Mouse (Mus musculus) kidney, embryonic 16.5 days (tissue): ENCODE data around the gene Gm14569. TPM values are rescaled to one million over a fixed set of nuclear protein-coding genes. Genes with fewer than 3 reads are reported as not detected.

Experiments
- ATAC-seq: fragments of 200-750 bp; cut with Nextera tagmentation; 2 replicates; pipeline ENCODE4 v1.8.0; 2017; ENCODE audit warnings: moderate TSS enrichment; ENCODE audit not compliant: low FRiP score, low TSS enrichment
- H3K27ac ChIP-seq: fragments of 300-500 bp; sonication (generic); 2 replicates; pipeline ENCODE4 v1.5.1; 2014; ENCODE audit warnings: low read length
- H3K27me3 ChIP-seq: fragments of 300-500 bp; sonication (generic); 2 replicates; pipeline ENCODE4 v1.6.1; 2014; ENCODE audit warnings: low read length, control low read depth, mixed read lengths; ENCODE audit not compliant: insufficient read depth
- H3K36me3 ChIP-seq: fragments of 300-500 bp; sonication (generic); 2 replicates; pipeline ENCODE4 v1.6.1; 2014; ENCODE audit warnings: low read length, control low read depth, mixed read lengths; ENCODE audit not compliant: insufficient read depth
- H3K4me1 ChIP-seq: fragments of 300-500 bp; sonication (generic); 2 replicates; pipeline ENCODE4 v1.6.1; 2014; ENCODE audit warnings: low read length, control low read depth, mixed read lengths; ENCODE audit not compliant: insufficient read depth
- H3K4me2 ChIP-seq: fragments of 300-500 bp; sonication (generic); replicated peaks from 2 replicates; pipeline ENCODE4 v1.6.1; 2014; ENCODE audit warnings: low read depth, low read length
- H3K4me3 ChIP-seq: fragments of 300-500 bp; sonication (generic); 2 replicates; pipeline ENCODE4 v1.5.1; 2014; ENCODE audit warnings: mild to moderate bottlenecking, low read length
- H3K9ac ChIP-seq: fragments of 300-500 bp; sonication (generic); replicated peaks from 2 replicates; pipeline ENCODE4 v1.6.1; 2014; ENCODE audit warnings: low read length
- H3K9me3 ChIP-seq: fragments of 300-500 bp; sonication (generic); 2 replicates; pipeline ENCODE4 v1.6.1; 2016; ENCODE audit warnings: low read length, control low read depth
- WGBS: fragments of 180-500 bp; shearing (Covaris S2); extraction: QIAGEN DNeasy Blood & Tissue Kit; methylation state at CpG from one replicate; pipeline ENCODE4 v1.1.7; 2014; 5-methylcytosine and 5-hydroxymethylcytosine counted together
- polyA plus RNA-seq: library from polyadenylated mRNA; unstranded; fragments of >200 nt; fragmentation: Nextera tagmentation; extraction: Ambion mirVana; gene quantifications from 2 replicates; pipeline ENCODE4 v1.2.1, GENCODE M21; 2015

The Gm14569 gene
- not detected in 2 replicates for polyA plus RNA-seq

DNA sequence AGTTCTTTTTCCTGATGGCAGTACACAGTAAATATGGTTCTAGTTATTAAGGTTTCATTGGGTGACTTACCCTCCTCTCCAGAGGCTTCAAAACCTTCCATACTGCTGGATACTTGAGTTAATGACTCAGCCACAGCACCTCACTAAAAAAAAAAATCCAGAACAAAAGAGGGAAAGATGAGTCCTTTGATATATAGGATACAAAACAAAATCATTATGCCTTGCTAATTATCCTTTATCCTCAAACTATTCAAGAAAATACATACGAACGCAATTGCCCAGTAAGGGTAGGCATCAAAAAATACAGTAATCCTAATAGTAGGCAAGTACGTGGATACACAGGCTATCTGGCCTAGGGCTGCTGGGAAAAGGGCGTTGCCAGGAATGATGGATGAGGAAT lies at the start of gene Gm14569:
TSS of gene Gm14569 (minus strand) at position 101 of the 400 bp plus-strand sequence.
- 93% methylated on average over 4 of the region's 4 CpGs for WGBS
- H3K4me1 ChIP-seq, result no peaks in the 10 kb centered on the region
- H3K4me2 ChIP-seq, result no peak within 1 kb of the TSS
- H3K36me3 ChIP-seq, result no peaks in the 10 kb centered on the region
- no peak for ATAC-seq
- no peak within 1 kb of the TSS for H3K4me3 ChIP-seq
- H3K9ac ChIP-seq, result no peak within 1 kb of the TSS
- H3K27me3 ChIP-seq, result no peaks in the 10 kb centered on the region
- no peaks in the 10 kb centered on the region for H3K9me3 ChIP-seq
- no peak within 1 kb of the TSS for H3K27ac ChIP-seq

DNA sequence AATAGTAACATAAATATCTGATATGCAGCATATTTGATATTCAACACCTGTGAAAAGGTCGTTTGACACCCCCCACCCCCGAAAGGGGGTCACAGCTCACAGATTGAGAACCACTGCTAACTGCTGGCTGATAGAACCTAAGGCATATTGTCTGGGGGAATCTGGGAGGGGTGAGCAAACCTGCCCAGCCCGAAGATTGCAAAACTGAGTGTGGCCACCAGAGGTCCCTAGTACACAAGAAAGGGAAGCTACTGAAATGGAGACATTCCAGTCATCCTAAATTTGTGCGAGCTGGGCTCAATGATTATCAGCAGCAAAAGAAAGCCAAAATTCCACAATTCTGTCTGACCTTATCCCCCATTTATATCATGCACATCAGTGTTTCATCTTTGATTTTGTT lies 42.9 kb upstream of the Gm14569 start:
- no peak overlapping the region for H3K9ac ChIP-seq
- ATAC-seq, result 0 out of 2 replicates have a peak, but pooled peaks have one; percentile 19
- H3K9me3 ChIP-seq, result no peaks in the 10 kb centered on the region
- no peaks in the 10 kb centered on the region for H3K27me3 ChIP-seq
- no peaks in the 10 kb centered on the region for H3K4me1 ChIP-seq
- H3K27ac ChIP-seq, result no peak overlapping the region
- H3K4me3 ChIP-seq, result no peak overlapping the region
- no peaks in the 10 kb centered on the region for H3K36me3 ChIP-seq
- WGBS, result 20% methylated on average over 4 of the region's 4 CpGs
- H3K4me2 ChIP-seq, result no peak overlapping the region

DNA sequence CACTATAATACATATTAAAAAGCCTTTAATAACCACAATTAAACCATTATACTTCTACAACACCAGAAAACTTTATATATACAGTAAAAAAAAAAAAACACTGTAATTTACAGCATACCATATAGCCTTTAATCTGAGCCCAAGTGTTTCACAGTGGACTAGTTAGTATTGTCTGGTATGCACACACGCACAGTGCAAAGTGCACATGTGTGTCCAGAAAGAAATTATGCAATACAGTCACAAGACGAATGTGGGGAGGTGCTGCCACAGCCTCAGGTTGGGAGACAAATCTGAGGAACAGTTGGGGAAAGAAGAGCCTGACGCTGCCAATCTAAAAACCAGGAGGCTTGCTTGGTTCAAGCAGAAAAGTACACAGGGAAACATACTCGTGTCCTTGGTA lies 42.1 kb upstream of the Gm14569 start:
- Histone ChIP-seq H3K9ac (no peak overlapping the region), H3K9me3 (no peaks in the 10 kb centered on the region), H3K4me1 (no peaks in the 10 kb centered on the region), H3K36me3 (no peaks in the 10 kb centered on the region), H3K4me2 (no peak overlapping the region), H3K27ac (no peak overlapping the region), H3K27me3 (no peaks in the 10 kb centered on the region), H3K4me3 (no peak overlapping the region)
- ATAC-seq, result no peak
- WGBS, result 73% methylated on average over 4 of the region's 4 CpGs

DNA sequence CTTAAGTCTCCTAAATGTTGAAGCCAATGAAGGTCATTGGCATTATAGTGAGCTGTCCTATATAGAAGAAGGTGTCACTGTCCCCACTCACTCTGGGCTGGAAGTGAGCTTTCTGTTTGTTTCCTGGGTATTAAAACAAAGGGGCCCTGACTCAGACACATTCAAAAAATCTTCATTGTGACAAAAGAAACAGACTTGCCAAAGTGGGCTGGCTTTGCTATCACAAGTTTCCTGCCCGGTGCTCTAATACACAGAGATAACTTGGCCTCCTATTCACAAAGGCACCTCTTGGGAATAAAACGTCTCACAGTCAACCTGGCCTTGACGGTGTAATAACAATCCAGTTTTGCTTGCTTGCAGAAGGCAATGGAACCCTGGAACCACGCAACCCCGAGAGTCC lies 38.6 kb upstream of the Gm14569 start:
- WGBS, result 72% methylated on average over 5 of the region's 5 CpGs
- no peak overlapping the region for H3K4me3 ChIP-seq
- ATAC-seq, result no peak
- H3K27me3 ChIP-seq, result no peaks in the 10 kb centered on the region
- H3K36me3 ChIP-seq, result no peaks in the 10 kb centered on the region
- no peak overlapping the region for H3K4me2 ChIP-seq
- no peaks in the 10 kb centered on the region for H3K4me1 ChIP-seq
- no peak overlapping the region for H3K27ac ChIP-seq
- H3K9me3 ChIP-seq, result no peaks in the 10 kb centered on the region
- H3K9ac ChIP-seq, result no peak overlapping the region

DNA sequence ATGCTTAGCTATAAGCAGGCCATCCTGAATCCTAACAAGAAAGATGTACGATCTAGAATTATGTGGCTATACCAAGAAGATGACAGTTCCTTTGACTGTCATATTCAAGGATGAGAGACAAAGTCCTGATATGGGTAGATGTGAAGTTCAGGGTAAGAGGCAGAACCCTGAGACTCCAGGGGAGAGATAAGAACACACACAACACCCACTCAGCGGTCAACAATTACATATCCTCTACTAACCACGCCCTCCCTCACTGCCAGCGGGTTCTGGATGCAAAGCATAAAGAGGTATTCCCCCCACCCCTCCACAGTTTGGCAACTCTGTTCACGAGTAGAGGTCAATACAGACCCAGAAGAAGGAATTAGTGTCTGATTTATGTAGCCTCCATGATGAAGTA lies 32.1 kb upstream of the Gm14569 start:
- no peaks in the 10 kb centered on the region for H3K4me1 ChIP-seq
- H3K4me2 ChIP-seq, result no peak overlapping the region
- H3K27me3 ChIP-seq, result no peaks in the 10 kb centered on the region
- no peak for ATAC-seq
- no peak overlapping the region for H3K4me3 ChIP-seq
- no peak overlapping the region for H3K9ac ChIP-seq
- H3K27ac ChIP-seq, result no peak overlapping the region
- no peaks in the 10 kb centered on the region for H3K9me3 ChIP-seq
- no peaks in the 10 kb centered on the region for H3K36me3 ChIP-seq
- 58% methylated on average over 5 of the region's 5 CpGs for WGBS

DNA sequence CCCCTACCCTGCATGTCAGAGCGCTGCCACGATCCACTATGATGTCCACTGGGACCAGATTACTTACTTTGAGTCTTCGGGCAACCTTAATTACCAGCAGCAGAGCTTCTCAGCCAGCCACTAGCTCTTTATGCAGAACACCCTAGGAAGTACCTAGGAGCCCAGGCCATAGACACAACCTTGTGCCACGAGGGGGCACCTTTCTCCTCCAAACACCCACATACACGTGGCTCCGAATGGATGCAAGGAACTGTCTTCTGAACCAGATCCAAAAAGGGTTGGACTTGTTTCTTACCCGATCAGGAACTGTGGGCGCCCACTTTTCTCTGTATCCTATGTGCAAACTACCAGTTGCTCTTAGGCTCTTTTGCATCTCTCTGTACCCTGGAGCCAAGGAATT lies 22.1 kb upstream of the Gm14569 start:
- H3K27me3 ChIP-seq, result no peaks in the 10 kb centered on the region
- H3K4me1 ChIP-seq, result no peaks in the 10 kb centered on the region
- no peaks in the 10 kb centered on the region for H3K36me3 ChIP-seq
- H3K4me2 ChIP-seq, result no peak overlapping the region
- no peaks in the 10 kb centered on the region for H3K9me3 ChIP-seq
- H3K27ac ChIP-seq, result no peak overlapping the region
- no peak overlapping the region for H3K9ac ChIP-seq
- WGBS, result 53% methylated on average over 8 of the region's 8 CpGs
- no peak for ATAC-seq
- no peak overlapping the region for H3K4me3 ChIP-seq

DNA sequence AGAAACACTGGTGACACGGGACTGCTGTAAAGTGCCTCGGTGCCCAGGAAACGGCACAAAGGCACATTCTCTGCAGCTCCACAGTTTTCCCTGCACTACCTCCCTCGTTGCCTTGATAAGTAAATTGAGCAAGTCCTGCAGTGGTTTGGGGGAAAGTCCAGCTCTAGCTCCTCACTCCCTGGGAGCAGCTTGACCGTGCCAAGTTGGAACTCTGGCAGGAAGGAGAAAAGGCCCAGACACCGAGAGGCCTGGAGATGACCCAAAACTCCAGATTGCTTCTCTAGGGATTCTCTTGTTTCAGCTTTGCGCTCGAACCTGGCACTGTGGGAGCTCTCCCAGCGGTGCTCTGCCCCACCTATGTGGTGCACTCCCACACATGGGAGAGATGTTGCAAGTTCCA lies 21.6 kb upstream of the Gm14569 start:
- 51% methylated on average over 9 of the region's 9 CpGs for WGBS
- no peak for ATAC-seq

DNA sequence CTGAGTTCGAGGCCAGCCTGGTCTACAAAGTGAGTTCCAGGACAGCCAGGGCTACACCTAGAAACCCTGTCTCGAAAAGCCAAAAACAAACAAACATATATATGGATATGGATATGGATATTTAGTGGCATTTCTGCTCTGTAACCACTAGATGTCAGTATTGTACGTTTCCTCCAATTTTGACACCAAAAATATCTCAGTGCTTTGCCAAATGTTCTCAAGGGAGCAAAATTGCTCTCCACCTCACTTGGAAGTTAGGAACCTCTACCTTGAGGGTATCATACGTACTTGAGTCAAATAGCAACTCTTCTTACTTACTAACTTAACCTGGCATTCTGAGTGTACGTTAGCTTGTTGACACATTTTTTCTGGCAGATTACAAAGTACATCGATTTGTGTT lies 15.2 kb upstream of the Gm14569 start:
- Histone ChIP-seq H3K27ac (no peak overlapping the region), H3K9ac (no peak overlapping the region), H3K27me3 (no peaks in the 10 kb centered on the region), H3K36me3 (no peaks in the 10 kb centered on the region), H3K4me2 (no peak overlapping the region), H3K9me3 (no peaks in the 10 kb centered on the region), H3K4me3 (no peak overlapping the region), H3K4me1 (no peaks in the 10 kb centered on the region)
- WGBS, result 51% methylated on average over 6 of the region's 6 CpGs
- ATAC-seq, result no peak

More for the DNA sequence above, 21.6 kb upstream of the Gm14569 start:
- H3K9ac ChIP-seq, result no peak overlapping the region
- H3K27ac ChIP-seq, result no peak overlapping the region
- H3K27me3 ChIP-seq, result no peaks in the 10 kb centered on the region
- H3K4me3 ChIP-seq, result no peak overlapping the region
- no peaks in the 10 kb centered on the region for H3K9me3 ChIP-seq
- H3K36me3 ChIP-seq, result no peaks in the 10 kb centered on the region
- no peak overlapping the region for H3K4me2 ChIP-seq
- no peaks in the 10 kb centered on the region for H3K4me1 ChIP-seq

DNA sequence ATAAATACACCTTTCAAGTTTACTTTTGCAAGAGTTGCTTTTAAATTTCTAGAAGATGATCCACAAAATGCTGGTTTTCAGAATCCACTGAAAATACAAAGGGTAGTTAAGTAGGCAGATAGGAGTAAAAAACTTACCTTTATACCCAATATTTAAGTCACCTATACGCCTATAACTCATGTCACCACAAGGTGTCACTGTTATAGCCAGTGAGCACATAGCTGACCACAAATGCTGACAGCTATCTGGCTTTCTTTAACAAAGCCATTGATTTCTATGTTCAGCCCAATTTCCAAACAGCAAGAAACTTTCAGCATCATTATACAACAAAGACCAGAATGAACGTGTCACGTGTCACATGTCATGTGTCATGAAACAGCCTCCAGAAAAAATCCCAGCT lies 2.1 kb downstream of the Gm14569 start:
- no peak for ATAC-seq
- no peaks in the 10 kb centered on the region for H3K27me3 ChIP-seq
- no peak overlapping the region for H3K27ac ChIP-seq
- no peak overlapping the region for H3K9ac ChIP-seq
- no peaks in the 10 kb centered on the region for H3K4me1 ChIP-seq
- no peak overlapping the region for H3K4me3 ChIP-seq
- no peaks in the 10 kb centered on the region for H3K9me3 ChIP-seq
- H3K4me2 ChIP-seq, result no peak overlapping the region
- 31% methylated on average over 3 of the region's 3 CpGs for WGBS
- H3K36me3 ChIP-seq, result no peaks in the 10 kb centered on the region

DNA sequence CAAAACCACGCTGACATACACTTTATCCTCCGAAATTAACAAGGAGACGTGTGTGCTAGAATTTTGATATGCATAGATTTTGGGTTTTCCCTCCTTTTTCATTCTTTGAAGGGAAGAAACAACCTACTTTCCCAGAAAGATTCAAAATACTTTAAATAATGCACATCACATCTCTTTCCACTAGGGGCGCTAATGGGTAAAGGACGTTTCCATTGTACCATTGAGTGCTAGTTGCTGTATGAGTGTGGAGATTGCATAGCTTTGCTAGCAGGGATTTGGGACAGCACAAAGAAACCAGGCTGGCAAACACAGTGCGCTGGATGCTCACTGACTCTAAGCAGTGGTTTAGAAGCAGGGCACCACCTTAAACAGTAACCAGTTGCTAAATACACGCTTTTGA lies 3.6 kb downstream of the Gm14569 start:
- H3K36me3 ChIP-seq, result no peaks in the 10 kb centered on the region
- no peaks in the 10 kb centered on the region for H3K4me1 ChIP-seq
- H3K27ac ChIP-seq, result no peak overlapping the region
- no peak overlapping the region for H3K4me2 ChIP-seq
- H3K27me3 ChIP-seq, result no peaks in the 10 kb centered on the region
- no peak for ATAC-seq
- no peak overlapping the region for H3K9ac ChIP-seq
- H3K4me3 ChIP-seq, result no peak overlapping the region
- 53% methylated on average over 7 of the region's 7 CpGs for WGBS
- H3K9me3 ChIP-seq, result no peaks in the 10 kb centered on the region

DNA sequence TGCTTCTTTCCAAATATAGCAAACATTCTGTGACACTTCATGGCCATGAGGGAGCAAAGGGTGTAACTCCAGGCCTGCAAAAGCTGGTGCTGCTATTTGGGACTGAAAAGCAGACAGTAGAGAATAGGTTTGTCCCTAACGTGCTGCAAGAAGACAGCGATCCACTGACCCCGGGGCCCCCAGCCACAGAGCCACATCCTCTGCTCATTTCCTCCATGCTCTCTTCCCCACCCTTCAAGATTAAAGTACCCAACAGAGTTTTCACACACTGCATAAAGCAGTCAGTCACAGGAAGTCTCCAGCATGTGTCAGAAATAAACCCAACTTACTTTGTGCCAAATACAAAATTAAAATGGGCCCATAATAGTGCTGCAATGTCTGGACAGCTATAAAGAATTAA lies 16.8 kb downstream of the Gm14569 start:
- 83% methylated on average over 3 of the region's 3 CpGs for WGBS

More for the DNA sequence above, 16.8 kb downstream of the Gm14569 start:
- Histone ChIP-seq H3K4me1 (no peaks in the 10 kb centered on the region), H3K36me3 (no peaks in the 10 kb centered on the region), H3K4me2 (no peak overlapping the region), H3K4me3 (no peak overlapping the region), H3K9me3 (no peaks in the 10 kb centered on the region), H3K27ac (no peak overlapping the region), H3K9ac (no peak overlapping the region), H3K27me3 (no peaks in the 10 kb centered on the region)
- ATAC-seq, result no peak
